ENCODE assay signal across 12 mouse cellular contexts in genomic region chr8:91402980-91403975, GRCm38 (mm10).
DNase-seq lines count a peak whose midpoint lies in the region; ATAC-seq and TF ChIP-seq lines count a peak whose summit lies in the region.
"Had no signal": no experiment of that assay in that cellular context is flagged by ENCODE, and none has a peak within 500 bp of the region (broad histone marks: within the 10 kb centered on the region; RNA-seq: fewer than 3 reads in every experiment).

No protein-coding gene starts in this region.

- intact Hi-C loops in gastrocnemius, adult 2 months (cut with DNase I) = loop anchor here (2.0 kb wide), 1 partner anchor 42 kb away; no protein-coding TSS in a partner anchor
- intact Hi-C loops in left cerebral cortex, postnatal 4 days (cut with DNase I) = no loop called here

- no peak overlapping the region for H3K9ac ChIP-seq in heart, embryonic 14.5 days (ENCODE audit: low read length)
- no peak overlapping the region for H3K9ac ChIP-seq in liver, embryonic 12.5 days

- H3K9me3 ChIP-seq in heart, embryonic 14.5 days (ENCODE audit: control insufficient read depth, low read length) = no peaks in the 10 kb centered on the region
- no peaks in the 10 kb centered on the region for H3K9me3 ChIP-seq in liver, embryonic 12.5 days (replicated peaks)
- H3K9me3 ChIP-seq in midbrain, embryonic 10.5 days (replicated peaks) = no peaks in the 10 kb centered on the region
- H3K9me3 ChIP-seq: hindbrain, embryonic 10.5 days had no signal

- H3K4me1 ChIP-seq in heart, embryonic 14.5 days (ENCODE audit: control insufficient read depth in 2 of 2, insufficient read depth in 2 of 2, low read length in 2 of 2) = peaks cover 4 to 7% of the 10 kb centered on the region in 2 experiments; a peak in 3 of 4 replicates
- H3K4me1 ChIP-seq in liver, embryonic 12.5 days = peaks cover 23% of the 10 kb centered on the region
- H3K4me1 ChIP-seq in midbrain, embryonic 10.5 days = no peaks in the 10 kb centered on the region

- no peak overlapping the region for H3K4me2 ChIP-seq in heart, embryonic 14.5 days (ENCODE audit: low read length)
- H3K4me2 ChIP-seq in liver, embryonic 12.5 days = no peak overlapping the region

- TF ChIP-seq CTCF in gastrocnemius, adult 2 months (IDR thresholded peaks at IDR 0.05) = no peak

- peak overlapping the region; percentile 79 for H3K27ac ChIP-seq in gastrocnemius, adult 2 months
- H3K27ac ChIP-seq in heart, embryonic 14.5 days (replicated peaks in 1 of 2; ENCODE audit: control insufficient read depth in 1 of 2, insufficient read depth in 1 of 2, low read depth in 2 of 2, low read length in 2 of 2) = no peak overlapping the region
- 0 out of 2 replicates have a peak overlapping the region, but pooled peaks have one; percentile 36 for H3K27ac ChIP-seq in liver, embryonic 12.5 days
- H3K27ac ChIP-seq in midbrain, embryonic 10.5 days (replicated peaks) = no peak overlapping the region
- H3K27ac ChIP-seq: hindbrain, embryonic 10.5 days; macrophage had no signal

- H3K36me3 ChIP-seq in heart, embryonic 14.5 days (ENCODE audit: control insufficient read depth, insufficient read depth, low read length) = no peaks in the 10 kb centered on the region; the same call in 1 of the 2 replicates
- H3K36me3 ChIP-seq in liver, embryonic 12.5 days = peaks cover 11% of the 10 kb centered on the region; the same call in 1 of the 2 replicates
- H3K36me3 ChIP-seq in midbrain, embryonic 10.5 days = peaks cover 25% of the 10 kb centered on the region

- DNase-seq in gastrocnemius, adult 2 months = peak; percentile 57
- no peak for DNase-seq in gastrocnemius, adult 8-10 months (ENCODE audit: low spot score in 2 of 2)
- DNase-seq in adipocyte (ENCODE audit: low spot score) = peak; percentile 14
- DNase-seq in cerebellum, adult 18-20 months = no peak
- no peak for DNase-seq in left cerebral cortex, postnatal 4 days
- DNase-seq in midbrain, embryonic 10.5 days (ENCODE audit: low spot score) = no peak
- DNase-seq: adrenal gland, adult 8-10 months; kidney, adult 11 months had no signal

- WGBS in heart, embryonic 14.5 days = 63% methylated on average over 9 of the region's 9 CpGs
- WGBS in liver, embryonic 12.5 days (ENCODE audit: insufficient replicate concordance) = 69% methylated on average over 9 of the region's 9 CpGs
- 91% methylated on average over 9 of the region's 9 CpGs for WGBS in midbrain, embryonic 10.5 days

- H3K27me3 ChIP-seq in heart, embryonic 14.5 days (ENCODE audit: control insufficient read depth, insufficient read depth, low read length) = no peaks in the 10 kb centered on the region
- no peaks in the 10 kb centered on the region for H3K27me3 ChIP-seq in liver, embryonic 12.5 days (replicated peaks)
- no peaks in the 10 kb centered on the region for H3K27me3 ChIP-seq in midbrain, embryonic 10.5 days (ENCODE audit: low read depth, poor library complexity, severe bottlenecking)

- no peak overlapping the region for H3K4me3 ChIP-seq in gastrocnemius, adult 2 months
- H3K4me3 ChIP-seq in heart, embryonic 14.5 days (ENCODE audit: control insufficient read depth in 1 of 2, insufficient read depth in 1 of 2, low read depth in 1 of 2, low read length in 2 of 2) = no peak overlapping the region
- H3K4me3 ChIP-seq in liver, embryonic 12.5 days = no peak overlapping the region
- no peak overlapping the region for H3K4me3 ChIP-seq in midbrain, embryonic 10.5 days
- H3K4me3 ChIP-seq: hindbrain, embryonic 10.5 days had no signal

- ATAC-seq in heart, embryonic 14.5 days (ENCODE audit: insufficient number of reproducible peaks, insufficient read depth, low FRiP score, low read depth) = peak; percentile 17; the same call in 1 of the 2 replicates
- ATAC-seq in liver, embryonic 12.5 days = 0 out of 2 replicates have a peak, but pooled peaks have one; percentile 8

Comparison
In these comparisons a context has a peak if more than half of its experiments do, and no peak if none do; other contexts are left out.
1. DNase-seq: peak in gastrocnemius, adult 2 months (single experiment) and adipocyte (single experiment); none in gastrocnemius, adult 8-10 months (0 of 2), cerebellum, adult 18-20 months (0 of 2), left cerebral cortex, postnatal 4 days (single experiment) and midbrain, embryonic 10.5 days (single experiment).
2. H3K27ac ChIP-seq: peak in gastrocnemius, adult 2 months (single experiment) and liver, embryonic 12.5 days (single experiment); none in heart, embryonic 14.5 days (0 of 2) and midbrain, embryonic 10.5 days (single experiment).